Mouse (Mus musculus) kidney, adult 2 months (tissue): ENCODE measurements at regions not wholly inside any gene's neighbourhood (a gene's known extent, or its start where the extent isn't known, plus 50 kb on each side); places are given as distances from the start of the nearest gene placed in this dataset.

Source experiments
- CTCF ChIP-seq: fragments of 200-500 bp; conservative IDR thresholded peaks from 2 replicates; pipeline ENCODE4 v1.5.1; 2011; ENCODE audit warnings: low read depth, mild to moderate bottlenecking, control low read depth, low read length, moderate library complexity, mixed read lengths; ENCODE audit not compliant: insufficient read depth, insufficient read length
- POLR2A ChIP-seq: fragments of 200-500 bp; IDR thresholded peaks from one replicate; pipeline ENCODE4 v1.6.1; 2011; ENCODE audit warnings: low read depth, low read length, control low read depth

DNA sequence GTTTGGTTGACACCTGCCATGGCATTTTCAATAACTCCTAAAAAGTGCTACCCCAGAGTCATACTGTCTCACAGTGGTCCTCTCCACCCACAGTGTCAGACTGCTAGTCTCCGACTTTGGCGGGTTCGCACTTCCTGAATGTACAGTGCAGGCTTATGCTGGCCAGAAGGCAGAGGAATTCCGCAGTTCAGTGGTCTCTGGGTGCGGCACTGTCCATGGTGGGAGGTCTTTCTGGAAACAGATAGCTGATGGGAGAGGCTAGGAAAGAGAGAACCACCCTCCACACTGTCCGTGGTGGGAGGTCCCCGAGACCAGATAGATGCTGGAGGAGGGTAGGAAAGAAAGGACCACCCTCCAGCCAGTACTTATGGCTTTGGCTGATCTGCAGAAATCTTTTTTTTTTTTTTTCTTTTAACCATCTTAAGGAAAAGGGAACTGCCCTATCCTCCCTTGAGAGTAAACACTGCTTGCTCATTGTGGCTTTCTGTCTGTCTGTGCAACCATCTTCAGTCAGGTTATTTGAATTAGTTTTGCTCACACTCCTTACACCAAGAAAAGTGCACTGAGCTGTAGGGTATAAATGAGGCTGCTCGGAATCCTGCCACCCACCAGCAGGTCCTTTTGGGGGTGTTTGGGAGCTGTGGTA is 227.2 kb downstream of the Kcnrg start:
- TF ChIP-seq CTCF (no peak), POLR2A (no peak)
